Comparison of ENCODE assay signal across 28 mouse cellular contexts in genomic region chr9:47779291-47779690, GRCm38 (mm10).
A peak's percentile ranks its signal among the peaks of the same experiment; 100 is the strongest.
DNase-seq lines count a peak whose midpoint lies in the region; ATAC-seq and TF ChIP-seq lines count a peak whose summit lies in the region.
"Had no signal": no experiment of that assay in that cellular context is flagged by ENCODE, and none has a peak within 500 bp of the region (broad histone marks: within the 10 kb centered on the region; RNA-seq: fewer than 3 reads in every experiment).

No protein-coding gene starts in this region.

- TF ChIP-seq CTCF in bone marrow macrophage, adult 2 months (IDR thresholded peaks at IDR 0.05; ENCODE audit: low read depth, low read length) = no peak

- no peak for DNase-seq in forebrain, embryonic 10.5 days (ENCODE audit: extremely low spot score, low spot score)
- peak; percentile 83 for DNase-seq in midbrain, embryonic 11.5 days (ENCODE audit: low spot score, missing footprints)
- peak; percentile 57 for DNase-seq in retina, postnatal 1 day
- no peak for DNase-seq in adipocyte (ENCODE audit: low spot score)
- DNase-seq: cerebellum, adult 11-12 months; cerebellum, adult 8-10 months; cerebellum, postnatal 10 days; cerebellum, postnatal 36 days; embryo, embryonic 11 days; gastrocnemius, postnatal 10 days; gastrocnemius, postnatal 36 days; heart, adult 2 months; heart, postnatal 10 days; heart, postnatal 36 days; kidney, adult 11 months had no signal

- no peak overlapping the region for H3K4me2 ChIP-seq in forebrain, embryonic 15.5 days (replicated peaks)
- H3K4me2 ChIP-seq in midbrain, embryonic 11.5 days = no peak overlapping the region
- H3K4me2 ChIP-seq in midbrain, embryonic 15.5 days = no peak overlapping the region
- H3K4me2 ChIP-seq: embryonic facial prominence, embryonic 13.5 days; heart, embryonic 15.5 days; hindbrain, embryonic 13.5 days; intestine, embryonic 15.5 days had no signal

- no peaks in the 10 kb centered on the region for H3K9me3 ChIP-seq in forebrain, embryonic 15.5 days
- no peaks in the 10 kb centered on the region for H3K9me3 ChIP-seq in forebrain, embryonic 10.5 days
- H3K9me3 ChIP-seq in midbrain, embryonic 11.5 days (ENCODE audit: control insufficient read depth, low read length) = no peaks in the 10 kb centered on the region
- no peaks in the 10 kb centered on the region for H3K9me3 ChIP-seq in midbrain, embryonic 15.5 days
- H3K9me3 ChIP-seq: embryonic facial prominence, embryonic 10.5 days; embryonic facial prominence, embryonic 13.5 days; heart, embryonic 15.5 days; hindbrain, embryonic 10.5 days; hindbrain, embryonic 13.5 days; intestine, embryonic 15.5 days had no signal

- H3K4me3 ChIP-seq in forebrain, embryonic 15.5 days = no peak overlapping the region
- H3K4me3 ChIP-seq in forebrain, embryonic 10.5 days = no peak overlapping the region
- no peak overlapping the region for H3K4me3 ChIP-seq in midbrain, embryonic 11.5 days (ENCODE audit: low read depth, low read length)
- no peak overlapping the region for H3K4me3 ChIP-seq in midbrain, embryonic 15.5 days
- no peak overlapping the region for H3K4me3 ChIP-seq in bone marrow macrophage, adult 2 months (ENCODE audit: insufficient read depth, low read length)
- H3K4me3 ChIP-seq: embryonic facial prominence, embryonic 10.5 days; embryonic facial prominence, embryonic 13.5 days; erythroblast, embryonic 14.5 days; heart, adult 2 months; heart, embryonic 15.5 days; hindbrain, embryonic 10.5 days; hindbrain, embryonic 13.5 days; intestine, embryonic 15.5 days had no signal

- 12% methylated on average over 6 of the region's 6 CpGs for WGBS in forebrain, embryonic 15.5 days
- 54% methylated on average over 6 of the region's 6 CpGs for WGBS in forebrain, embryonic 10.5 days
- WGBS in midbrain, embryonic 11.5 days = 54% methylated on average over 6 of the region's 6 CpGs
- WGBS in midbrain, embryonic 15.5 days = 46% methylated on average over 6 of the region's 6 CpGs

- H3K4me1 ChIP-seq in forebrain, embryonic 15.5 days = peaks cover 46% of the 10 kb centered on the region
- H3K4me1 ChIP-seq in forebrain, embryonic 10.5 days = peaks cover 35% of the 10 kb centered on the region
- peaks cover 7% of the 10 kb centered on the region; the same call in 1 of the 2 replicates for H3K4me1 ChIP-seq in midbrain, embryonic 11.5 days (ENCODE audit: control insufficient read depth, insufficient read depth, low read length)
- H3K4me1 ChIP-seq in midbrain, embryonic 15.5 days = peaks cover 20% of the 10 kb centered on the region
- H3K4me1 ChIP-seq in bone marrow macrophage, adult 2 months (ENCODE audit: control insufficient read depth, insufficient read depth, low read length) = peaks cover 59% of the 10 kb centered on the region
- H3K4me1 ChIP-seq: intestine, embryonic 15.5 days had no signal

- no peaks in the 10 kb centered on the region for H3K27me3 ChIP-seq in forebrain, embryonic 15.5 days
- H3K27me3 ChIP-seq in forebrain, embryonic 10.5 days (ENCODE audit: poor library complexity, severe bottlenecking) = no peaks in the 10 kb centered on the region
- no peaks in the 10 kb centered on the region for H3K27me3 ChIP-seq in midbrain, embryonic 11.5 days (ENCODE audit: control insufficient read depth, insufficient read depth, low read length)
- no peaks in the 10 kb centered on the region for H3K27me3 ChIP-seq in midbrain, embryonic 15.5 days (replicated peaks)
- H3K27me3 ChIP-seq: embryonic facial prominence, embryonic 13.5 days; heart, embryonic 15.5 days; hindbrain, embryonic 13.5 days; intestine, embryonic 15.5 days had no signal

- ATAC-seq in forebrain, embryonic 15.5 days (replicated peaks) = no peak
- no peak for ATAC-seq in midbrain, embryonic 11.5 days (ENCODE audit: low FRiP score)
- no peak for ATAC-seq in midbrain, embryonic 15.5 days (replicated peaks)
- ATAC-seq: activated CD4-positive, CD25-positive, alpha-beta regulatory T cell, adult 4 months; CD4-positive, CD25-positive, alpha-beta regulatory T cell, adult 4 months; hindbrain, embryonic 16.5 days; intestine, embryonic 15.5 days had no signal

- peak overlapping the region; percentile 35; the same call in 1 of the 2 replicates for H3K27ac ChIP-seq in forebrain, embryonic 15.5 days (replicated peaks)
- no peak overlapping the region for H3K27ac ChIP-seq in forebrain, embryonic 10.5 days
- no peak overlapping the region for H3K27ac ChIP-seq in midbrain, embryonic 11.5 days (ENCODE audit: low read depth, low read length)
- no peak overlapping the region for H3K27ac ChIP-seq in midbrain, embryonic 15.5 days
- H3K27ac ChIP-seq in bone marrow macrophage, adult 2 months (ENCODE audit: insufficient read depth, low read depth, low read length) = peak overlapping the region; percentile 29; the same call in 1 of the 2 replicates
- H3K27ac ChIP-seq: embryonic facial prominence, embryonic 10.5 days; embryonic facial prominence, embryonic 13.5 days; heart, adult 2 months; heart, embryonic 15.5 days; hindbrain, embryonic 13.5 days; intestine, embryonic 15.5 days had no signal

- no peaks in the 10 kb centered on the region for H3K36me3 ChIP-seq in forebrain, embryonic 15.5 days
- H3K36me3 ChIP-seq in forebrain, embryonic 10.5 days (replicated peaks) = no peaks in the 10 kb centered on the region
- H3K36me3 ChIP-seq in midbrain, embryonic 11.5 days (ENCODE audit: control insufficient read depth, insufficient read depth, low read length) = no peaks in the 10 kb centered on the region
- no peaks in the 10 kb centered on the region for H3K36me3 ChIP-seq in midbrain, embryonic 15.5 days (replicated peaks)
- H3K36me3 ChIP-seq: embryonic facial prominence, embryonic 10.5 days; embryonic facial prominence, embryonic 13.5 days; heart, embryonic 15.5 days; hindbrain, embryonic 10.5 days; hindbrain, embryonic 13.5 days; intestine, embryonic 15.5 days had no signal

- no peak for TF ChIP-seq POLR2A in bone marrow macrophage, adult 2 months (IDR thresholded peaks at IDR 0.05; ENCODE audit: borderline replicate concordance, low read depth, low read length)

- no peak overlapping the region for H3K9ac ChIP-seq in forebrain, embryonic 15.5 days (replicated peaks)
- no peak overlapping the region for H3K9ac ChIP-seq in midbrain, embryonic 11.5 days (ENCODE audit: low read length)
- no peak overlapping the region for H3K9ac ChIP-seq in midbrain, embryonic 15.5 days
- H3K9ac ChIP-seq: embryonic facial prominence, embryonic 13.5 days; heart, embryonic 15.5 days; hindbrain, embryonic 13.5 days; intestine, embryonic 15.5 days had no signal

Comparison
In these comparisons a context has a peak if more than half of its experiments do, and no peak if none do; other contexts are left out.
1. H3K27ac ChIP-seq: peak in forebrain, embryonic 15.5 days (single experiment) and bone marrow macrophage, adult 2 months (single experiment); none in forebrain, embryonic 10.5 days (single experiment), midbrain, embryonic 11.5 days (single experiment) and midbrain, embryonic 15.5 days (single experiment).
2. DNase-seq: peak in midbrain, embryonic 11.5 days (single experiment) and retina, postnatal 1 day (single experiment); none in forebrain, embryonic 10.5 days (single experiment) and adipocyte (single experiment).